In the genomic region with DNA sequence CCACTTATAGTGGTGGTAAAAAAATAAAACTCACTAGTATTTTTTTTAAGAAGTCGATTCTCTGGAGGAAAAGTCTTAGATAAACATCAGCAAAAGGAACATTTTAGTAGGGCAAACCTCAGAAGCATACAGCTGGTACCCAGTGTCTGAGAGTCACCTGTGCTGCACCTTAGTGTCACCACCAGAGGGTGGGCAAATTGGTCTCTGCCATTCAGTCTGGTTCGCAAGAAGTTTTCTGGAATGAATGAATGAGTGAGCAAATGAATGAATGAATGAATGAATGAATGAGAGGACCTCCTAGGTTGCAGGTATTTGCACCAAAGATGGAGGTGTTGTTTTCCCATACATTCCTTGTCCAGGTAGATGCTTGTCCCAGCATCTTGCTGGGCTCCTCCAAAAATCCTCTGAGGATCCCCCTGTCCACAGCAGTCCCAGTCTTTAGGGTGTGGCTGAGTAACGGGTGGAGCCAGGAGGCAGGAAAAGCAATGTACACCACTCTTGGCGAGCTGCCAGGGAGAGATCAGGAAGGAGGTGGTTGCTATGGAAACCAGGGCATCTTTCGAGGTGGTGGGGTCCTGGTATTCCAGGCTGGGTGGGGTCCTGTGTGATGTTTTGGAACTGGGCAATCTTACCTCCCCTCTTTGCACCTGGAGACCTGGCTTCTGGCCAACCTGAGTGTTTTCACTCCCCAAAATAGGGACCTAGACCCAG, we compare ENCODE assay signal across 8 mouse cellular contexts. TPM values are rescaled to one million over a fixed set of nuclear protein-coding genes. Genes with fewer than 3 reads are reported as not detected.
DNase-seq lines count a peak whose midpoint lies in the region; ATAC-seq and TF ChIP-seq lines count a peak whose summit lies in the region.

No protein-coding gene starts in this region.

- peak; percentile 12; the same call in 1 of the 2 replicates for ATAC-seq in forebrain, embryonic 12.5 days (ENCODE audit: low FRiP score)

- H3K4me2 ChIP-seq in forebrain, embryonic 12.5 days = peak overlapping the region; percentile 54

- peaks cover 41% of the 10 kb centered on the region for H3K4me1 ChIP-seq in forebrain, embryonic 12.5 days

- H3K27me3 ChIP-seq in forebrain, embryonic 12.5 days = peaks cover 71% of the 10 kb centered on the region

- H3K36me3 ChIP-seq in forebrain, embryonic 12.5 days (replicated peaks) = no peaks in the 10 kb centered on the region

- H3K4me3 ChIP-seq in gastrocnemius, adult 2 months = no peak overlapping the region
- peak overlapping the region; percentile 31 for H3K4me3 ChIP-seq in forebrain, embryonic 12.5 days (replicated peaks)

- no peak for TF ChIP-seq CTCF in gastrocnemius, adult 2 months (IDR thresholded peaks at IDR 0.05)

- 0 out of 2 replicates have a peak, but pooled peaks cover 2% of the 10 kb centered on the region for H3K9me3 ChIP-seq in forebrain, embryonic 12.5 days

- peak; percentile 44 for DNase-seq in gastrocnemius, adult 2 months
- no peak for DNase-seq in gastrocnemius, postnatal 10 days
- peak; percentile 63 for DNase-seq in ES-CJ7 (ENCODE audit: low read depth, low spot score)
- DNase-seq in left cerebral cortex, postnatal 4 days = peak; percentile 76
- DNase-seq in right cerebral cortex, postnatal 14 days = peak; percentile 76
- DNase-seq in adrenal gland, postnatal 4 days (ENCODE audit: low spot score in 2 of 2) = no peak
- DNase-seq in adrenal gland, postnatal 36 days = no peak

- no peak overlapping the region for H3K27ac ChIP-seq in gastrocnemius, adult 2 months
- peak overlapping the region; percentile 42; the same call in 1 of the 2 replicates for H3K27ac ChIP-seq in forebrain, embryonic 12.5 days

- H3K9ac ChIP-seq in forebrain, embryonic 12.5 days = 0 out of 2 replicates have a peak overlapping the region, but pooled peaks have one; percentile 25

- WGBS in forebrain, embryonic 12.5 days = 19% methylated on average over 5 of the region's 5 CpGs

- intact Hi-C loops in gastrocnemius, adult 2 months (cut with DNase I) = no loop called here
- intact Hi-C loops in left cerebral cortex, postnatal 4 days (cut with DNase I) = no loop called here

RNA-seq across cellular contexts. Expression of a gene that starts 2.0 kb away (rescaled TPM):
- total RNA-seq in gastrocnemius, adult 2 months (2021) = 1 to 10 TPM; 1.4 to 1.6 TPM
- 1 to 10 TPM; 2.4 to 2.6 TPM for total RNA-seq in gastrocnemius, postnatal 10 days (2021)
- polyA plus RNA-seq in forebrain, embryonic 12.5 days (2016; fragmentation: Nextera tagmentation; extraction: Ambion mirVana) = 10.5 and 14.3 TPM in 2 replicates
- total RNA-seq in left cerebral cortex, postnatal 4 days (2021) = 100 to 1,000 TPM; 108 to 159 TPM
- total RNA-seq in adrenal gland, postnatal 4 days (2021) = 10 to 100 TPM in 1 of 2 experiments, 1 to 10 TPM in 1; 8.9 to 13.3 TPM
- 1 to 10 TPM; 1.2 to 1.6 TPM for total RNA-seq in adrenal gland, postnatal 36 days (2021)

RNA-seq across cellular contexts. Expression of a gene that starts 7.0 kb away (rescaled TPM):
- 10 to 100 TPM in 1 of 2 experiments, 1 to 10 TPM in 1; 8.3 to 13.8 TPM for total RNA-seq in gastrocnemius, adult 2 months (2021)
- 10 to 100 TPM; 10.1 to 21.5 TPM for total RNA-seq in gastrocnemius, postnatal 10 days (2021)
- polyA plus RNA-seq in forebrain, embryonic 12.5 days (2016; fragmentation: Nextera tagmentation; extraction: Ambion mirVana) = 7.6 and 9.2 TPM in 2 replicates
- 10 to 100 TPM; 23.5 to 25.4 TPM for total RNA-seq in left cerebral cortex, postnatal 4 days (2021)
- 10 to 100 TPM; 30.0 to 31.2 TPM for total RNA-seq in adrenal gland, postnatal 4 days (2021)
- 100 to 1,000 TPM in 1 of 2 experiments, 10 to 100 TPM in 1; 34.8 to 103 TPM for total RNA-seq in adrenal gland, postnatal 36 days (2021)

RNA-seq across cellular contexts. Expression of a gene that starts 7.7 kb away (rescaled TPM):
- total RNA-seq in gastrocnemius, adult 2 months (2021) = 1,000 to 10,000 TPM in 1 of 2 experiments, 100 to 1,000 TPM in 1; 944 to 1,010 TPM
- 1,000 to 10,000 TPM; 1,112 to 1,150 TPM for total RNA-seq in gastrocnemius, postnatal 10 days (2021)
- 4.0 and 6.5 TPM in 2 replicates for polyA plus RNA-seq in forebrain, embryonic 12.5 days (2016; fragmentation: Nextera tagmentation; extraction: Ambion mirVana)
- 1 to 10 TPM; 8.4 to 8.7 TPM for total RNA-seq in left cerebral cortex, postnatal 4 days (2021)
- 100 to 1,000 TPM; 141 to 173 TPM for total RNA-seq in adrenal gland, postnatal 4 days (2021)
- total RNA-seq in adrenal gland, postnatal 36 days (2021) = 100 to 1,000 TPM; 167 to 239 TPM

RNA-seq across cellular contexts. Expression of a gene that starts 9.9 kb away (rescaled TPM):
- total RNA-seq in gastrocnemius, adult 2 months (2021) = 1 to 10 TPM; 2.4 to 3.3 TPM
- total RNA-seq in gastrocnemius, postnatal 10 days (2021) = 1 to 10 TPM; 8.4 to 9.9 TPM
- polyA plus RNA-seq in forebrain, embryonic 12.5 days (2016; fragmentation: Nextera tagmentation; extraction: Ambion mirVana) = 0.29 and 0.37 TPM in 2 replicates
- 1 to 10 TPM; 2.4 to 2.7 TPM for total RNA-seq in left cerebral cortex, postnatal 4 days (2021)
- 1 to 10 TPM; 6.8 to 6.9 TPM for total RNA-seq in adrenal gland, postnatal 4 days (2021)
- 1 to 10 TPM; 2.7 to 5.4 TPM for total RNA-seq in adrenal gland, postnatal 36 days (2021)

RNA-seq across cellular contexts. Expression of a gene that starts 27.2 kb away (rescaled TPM):
- total RNA-seq in gastrocnemius, adult 2 months (2021) = 1 to 10 TPM; 1.2 to 1.4 TPM
- 1 to 10 TPM; 2.9 TPM for total RNA-seq in gastrocnemius, postnatal 10 days (2021)
- 1.1 and 1.3 TPM in 2 replicates for polyA plus RNA-seq in forebrain, embryonic 12.5 days (2016; fragmentation: Nextera tagmentation; extraction: Ambion mirVana)
- total RNA-seq in left cerebral cortex, postnatal 4 days (2021) = not detected
- total RNA-seq in adrenal gland, postnatal 4 days (2021) = 1 to 10 TPM; 2.0 to 5.9 TPM
- 1 to 10 TPM; 1.5 to 2.3 TPM for total RNA-seq in adrenal gland, postnatal 36 days (2021)

Comparison
In these comparisons a context has a peak if more than half of its experiments do, and no peak if none do; other contexts are left out.
1. DNase-seq: peak in gastrocnemius, adult 2 months (single experiment), ES-CJ7 (single experiment), left cerebral cortex, postnatal 4 days (single experiment) and right cerebral cortex, postnatal 14 days (single experiment); none in gastrocnemius, postnatal 10 days (single experiment), adrenal gland, postnatal 4 days (0 of 2) and adrenal gland, postnatal 36 days (0 of 2).
2. RNA of a gene that starts 2.0 kb away (total RNA-seq): 108 to 159 TPM in left cerebral cortex, postnatal 4 days; 8.9 to 13.3 TPM in adrenal gland, postnatal 4 days, 2.4 to 2.6 TPM in gastrocnemius, postnatal 10 days, 1.2 to 1.6 TPM in adrenal gland, postnatal 36 days and 1.4 to 1.6 TPM in gastrocnemius, adult 2 months; every median in the first group is over 4 times any median in the second.
3. RNA of a gene that starts 7.7 kb away (total RNA-seq): 1,112 to 1,150 TPM in gastrocnemius, postnatal 10 days, 944 to 1,010 TPM in gastrocnemius, adult 2 months, 167 to 239 TPM in adrenal gland, postnatal 36 days and 141 to 173 TPM in adrenal gland, postnatal 4 days; 8.4 to 8.7 TPM in left cerebral cortex, postnatal 4 days; every median in the first group is over 10 times any median in the second.